Mouse (Mus musculus): Measurements from ENCODE around the gene Fggy. TPM values are rescaled to one million over a fixed set of nuclear protein-coding genes. Genes with fewer than 3 reads are reported as not detected.

Fggy gene
- polyA plus RNA-seq, 1 experiment from 2014 or later, result 10.9 TPM

DNA sequence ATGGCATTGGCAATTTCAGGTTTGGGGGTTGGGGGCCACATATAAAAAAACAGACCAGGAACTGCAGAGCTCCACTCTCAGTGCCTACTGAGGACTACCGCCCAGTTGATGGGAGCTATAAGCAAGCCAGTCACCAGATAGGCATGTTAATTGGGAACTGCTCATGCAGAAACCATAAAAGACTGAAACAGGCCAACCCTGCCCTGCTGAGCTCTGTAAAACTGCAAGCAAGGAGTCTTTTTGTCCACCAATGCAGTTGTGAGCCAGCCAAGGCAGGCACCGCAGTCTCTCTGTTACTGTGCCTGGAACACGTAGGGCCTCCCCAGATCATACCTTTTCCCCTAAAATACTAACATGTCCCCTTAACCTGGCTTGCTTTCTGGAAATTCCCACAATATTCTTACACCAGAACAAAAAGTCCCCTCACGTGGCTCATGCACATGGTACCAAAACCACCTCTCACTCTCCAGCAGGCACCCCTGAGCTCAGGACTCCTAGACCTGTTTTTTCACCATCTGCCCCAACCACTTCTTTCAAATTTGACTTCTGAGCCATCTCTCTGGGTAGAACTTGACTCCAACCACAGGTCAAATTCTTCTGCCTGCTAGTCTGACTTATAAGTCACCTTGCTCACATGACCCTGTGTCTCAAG lies 377.2 kb downstream of the Fggy start:
- Histone ChIP-seq H3K9me3 (ENCODE audit: control insufficient read depth, low read length) (no peaks in the 10 kb centered on the region), H3K4me3 (ENCODE audit: low read depth, low read length) (no peak overlapping the region), H3K9ac (ENCODE audit: low read length) (no peak overlapping the region), H3K27ac (ENCODE audit: low read depth) (no peak overlapping the region), H3K36me3 (ENCODE audit: control insufficient read depth, insufficient read depth, low read length) (no peaks in the 10 kb centered on the region), H3K4me2 (ENCODE audit: low read length) (no peak overlapping the region), H3K4me1 (replicated peaks; ENCODE audit: control insufficient read depth, insufficient read depth, low read length) (no peaks in the 10 kb centered on the region), H3K27me3 (replicated peaks; ENCODE audit: control insufficient read depth, insufficient read depth, low read length) (no peaks in the 10 kb centered on the region)
- DNase-seq (ENCODE audit: low spot score) (no peak), ATAC-seq (replicated peaks; ENCODE audit: low FRiP score, low TSS enrichment, low read depth) (no peak)
- 86% methylated on average over 4 of the region's 4 CpGs for whole genome bisulfite sequencing

DNA sequence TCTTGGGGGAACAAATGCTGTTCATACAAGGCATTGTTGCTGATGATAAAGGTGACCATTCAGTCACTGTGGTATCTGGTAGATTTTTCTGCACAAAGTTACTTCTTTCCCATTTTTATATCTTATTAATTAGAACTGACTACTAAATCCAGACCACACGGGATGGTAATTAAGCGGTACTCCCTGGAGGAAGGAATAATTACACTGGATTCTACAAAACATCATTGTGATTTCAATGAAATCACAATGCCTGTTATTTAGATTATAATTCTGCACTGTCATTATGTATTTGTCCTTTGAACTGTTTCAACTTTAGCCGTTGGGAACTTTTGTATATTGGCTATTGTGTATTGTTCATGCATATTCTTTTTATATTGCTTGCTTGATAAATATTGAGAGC lies 381.4 kb downstream of the Fggy start:
- no peak for ATAC-seq (replicated peaks; ENCODE audit: low FRiP score, low TSS enrichment, low read depth)

DNA sequence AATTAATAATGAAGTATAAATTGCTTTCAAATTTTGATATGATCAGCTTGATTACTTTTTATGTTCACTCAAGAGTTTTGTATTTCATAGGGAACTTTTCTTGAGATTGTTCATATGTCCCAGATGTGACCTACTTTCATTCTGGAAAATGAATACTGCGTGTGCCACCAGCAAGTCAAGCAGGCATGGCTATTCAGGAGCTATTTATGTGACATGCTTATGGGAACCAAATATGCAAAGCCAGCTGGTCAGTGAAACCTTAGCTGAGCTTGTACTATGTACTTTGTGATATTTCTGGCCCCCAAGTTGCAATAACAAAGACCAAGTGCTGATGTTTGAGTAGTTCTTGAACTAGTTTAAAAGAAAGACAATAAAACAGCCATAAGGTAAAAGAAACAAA lies 390.6 kb downstream of the Fggy start:
- H3K36me3 ChIP-seq (ENCODE audit: control insufficient read depth, insufficient read depth, low read length), result no peaks in the 10 kb centered on the region
- WGBS, result 74% methylated on average over 1 of the region's 1 CpGs
- no peak for DNase-seq (ENCODE audit: low spot score)
- H3K4me2 ChIP-seq (ENCODE audit: low read length), result no peak overlapping the region
- H3K9ac ChIP-seq (ENCODE audit: low read length), result no peak overlapping the region
- no peak overlapping the region for H3K27ac ChIP-seq (ENCODE audit: low read depth)
- H3K9me3 ChIP-seq (ENCODE audit: control insufficient read depth, low read length), result no peaks in the 10 kb centered on the region
- no peak for ATAC-seq (replicated peaks; ENCODE audit: low FRiP score, low TSS enrichment, low read depth)
- H3K4me3 ChIP-seq (ENCODE audit: low read depth, low read length), result no peak overlapping the region
- no peaks in the 10 kb centered on the region for H3K4me1 ChIP-seq (replicated peaks; ENCODE audit: control insufficient read depth, insufficient read depth, low read length)
- H3K27me3 ChIP-seq (replicated peaks; ENCODE audit: control insufficient read depth, insufficient read depth, low read length), result no peaks in the 10 kb centered on the region

More for the DNA sequence above, 381.4 kb downstream of the Fggy start:
- H3K4me1 ChIP-seq (replicated peaks; ENCODE audit: control insufficient read depth, insufficient read depth, low read length), result no peaks in the 10 kb centered on the region
- H3K9me3 ChIP-seq (ENCODE audit: control insufficient read depth, low read length), result no peaks in the 10 kb centered on the region
- 82% methylated on average over 3 of the region's 3 CpGs for WGBS
- no peak overlapping the region for H3K27ac ChIP-seq (ENCODE audit: low read depth)
- no peak overlapping the region for H3K4me3 ChIP-seq (ENCODE audit: low read depth, low read length)
- H3K4me2 ChIP-seq (ENCODE audit: low read length), result no peak overlapping the region
- DNase-seq (ENCODE audit: low spot score), result no peak
- H3K27me3 ChIP-seq (replicated peaks; ENCODE audit: control insufficient read depth, insufficient read depth, low read length), result no peaks in the 10 kb centered on the region
- no peaks in the 10 kb centered on the region for H3K36me3 ChIP-seq (ENCODE audit: control insufficient read depth, insufficient read depth, low read length)
- H3K9ac ChIP-seq (ENCODE audit: low read length), result no peak overlapping the region

DNA sequence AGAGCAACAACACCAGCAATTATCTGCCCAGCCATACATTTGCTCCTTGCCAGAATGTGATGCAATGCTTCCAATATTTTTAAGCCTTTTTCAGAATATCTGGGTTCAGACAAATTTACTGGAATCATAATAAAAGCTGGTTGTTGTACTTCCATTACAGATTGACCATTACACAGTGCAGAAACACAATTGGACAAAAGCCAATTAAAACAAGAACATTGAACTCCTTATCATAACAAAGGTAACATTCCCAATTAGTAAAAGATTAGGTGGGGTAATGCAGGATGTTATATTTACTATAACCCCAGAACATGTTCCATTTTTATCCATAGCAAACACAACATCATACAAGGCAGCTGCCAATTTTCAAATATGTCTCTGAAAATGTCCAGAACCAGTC lies 396.0 kb downstream of the Fggy start:
- Histone ChIP-seq H3K9me3 (ENCODE audit: control insufficient read depth, low read length) (no peaks in the 10 kb centered on the region), H3K9ac (ENCODE audit: low read length) (no peak overlapping the region), H3K36me3 (ENCODE audit: control insufficient read depth, insufficient read depth, low read length) (no peaks in the 10 kb centered on the region), H3K4me1 (replicated peaks; ENCODE audit: control insufficient read depth, insufficient read depth, low read length) (no peaks in the 10 kb centered on the region), H3K4me3 (ENCODE audit: low read depth, low read length) (no peak overlapping the region), H3K4me2 (ENCODE audit: low read length) (no peak overlapping the region), H3K27ac (ENCODE audit: low read depth) (no peak overlapping the region), H3K27me3 (replicated peaks; ENCODE audit: control insufficient read depth, insufficient read depth, low read length) (no peaks in the 10 kb centered on the region)
- DNase-seq (ENCODE audit: low spot score) (no peak), ATAC-seq (replicated peaks; ENCODE audit: low FRiP score, low TSS enrichment, low read depth) (no peak)

DNA sequence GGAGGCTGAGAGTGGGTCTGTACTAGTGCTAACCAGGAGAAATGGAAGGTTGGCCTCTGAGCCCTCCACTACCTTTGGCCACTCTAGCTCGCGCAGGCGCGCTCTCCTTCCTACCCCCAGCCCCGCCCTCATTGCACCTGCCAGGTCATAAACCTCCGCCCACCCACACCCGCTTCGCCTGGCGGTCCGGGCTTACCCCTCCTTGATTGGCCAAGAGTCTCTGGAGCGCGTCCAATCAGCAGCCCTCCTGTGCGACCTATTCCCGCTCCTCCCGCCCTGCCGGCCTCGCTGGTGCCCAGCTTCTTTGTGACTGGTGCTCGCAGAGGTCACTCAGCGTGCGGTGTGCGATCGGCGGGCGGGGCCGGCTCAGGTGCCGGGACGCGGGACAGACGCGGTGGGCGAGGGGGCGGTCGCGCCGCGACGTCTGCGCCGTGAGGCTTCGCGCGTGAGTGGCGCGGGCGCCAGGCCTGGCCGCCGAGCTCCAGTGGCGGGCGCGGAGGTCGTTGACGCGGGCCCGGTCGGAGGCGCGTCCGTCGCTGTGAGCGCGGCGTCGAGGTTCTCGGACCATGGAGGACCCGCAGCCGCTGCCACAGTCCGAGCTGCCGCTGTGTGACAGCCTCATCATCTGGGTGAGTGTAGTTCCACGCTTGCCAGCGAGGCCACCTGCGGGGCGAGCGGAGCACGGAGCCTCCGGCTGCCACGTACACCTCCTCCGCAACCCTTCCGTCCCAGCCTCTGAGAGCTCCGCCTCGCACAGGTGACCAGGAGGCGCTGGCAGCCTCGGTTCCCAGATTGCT lies 409.8 kb downstream of the Fggy start, which contains the start of gene Hook1:
TSS of gene Hook1 (plus strand) at position 313 of the 797 bp plus-strand sequence.
- Histone ChIP-seq H3K9me3 (ENCODE audit: control insufficient read depth, low read length) (no peaks in the 10 kb centered on the region), H3K9ac (ENCODE audit: low read length) (peak within 1 kb of the TSS; percentile 62), H3K27ac (ENCODE audit: low read depth) (peak within 1 kb of the TSS; percentile 43; the same call in 1 of the 2 replicates), H3K4me3 (ENCODE audit: low read depth, low read length) (peak within 1 kb of the TSS; percentile 68), H3K4me2 (ENCODE audit: low read length) (peak within 1 kb of the TSS; percentile 87), H3K4me1 (replicated peaks; ENCODE audit: control insufficient read depth, insufficient read depth, low read length) (no peaks in the 10 kb centered on the region), H3K36me3 (ENCODE audit: control insufficient read depth, insufficient read depth, low read length) (no peaks in the 10 kb centered on the region), H3K27me3 (replicated peaks; ENCODE audit: control insufficient read depth, insufficient read depth, low read length) (no peaks in the 10 kb centered on the region)
- peak; percentile 100 for ATAC-seq (replicated peaks; ENCODE audit: low FRiP score, low TSS enrichment, low read depth)
- under 1% methylated on average over 71 of the region's 82 CpGs for WGBS
- peak; percentile 93 for DNase-seq (ENCODE audit: low spot score)

Data from intestine, embryonic 14.5 days (tissue).